Mouse (Mus musculus): Measurements from ENCODE around the gene Traf5. TPM values are rescaled to one million over a fixed set of nuclear protein-coding genes. Genes with fewer than 3 reads are reported as not detected.
A peak's percentile ranks its signal among the peaks of the same experiment; 100 is the strongest.

Traf5 gene
- polyA plus RNA-seq, 1 experiment from 2014 or later, result 4.4 TPM

DNA sequence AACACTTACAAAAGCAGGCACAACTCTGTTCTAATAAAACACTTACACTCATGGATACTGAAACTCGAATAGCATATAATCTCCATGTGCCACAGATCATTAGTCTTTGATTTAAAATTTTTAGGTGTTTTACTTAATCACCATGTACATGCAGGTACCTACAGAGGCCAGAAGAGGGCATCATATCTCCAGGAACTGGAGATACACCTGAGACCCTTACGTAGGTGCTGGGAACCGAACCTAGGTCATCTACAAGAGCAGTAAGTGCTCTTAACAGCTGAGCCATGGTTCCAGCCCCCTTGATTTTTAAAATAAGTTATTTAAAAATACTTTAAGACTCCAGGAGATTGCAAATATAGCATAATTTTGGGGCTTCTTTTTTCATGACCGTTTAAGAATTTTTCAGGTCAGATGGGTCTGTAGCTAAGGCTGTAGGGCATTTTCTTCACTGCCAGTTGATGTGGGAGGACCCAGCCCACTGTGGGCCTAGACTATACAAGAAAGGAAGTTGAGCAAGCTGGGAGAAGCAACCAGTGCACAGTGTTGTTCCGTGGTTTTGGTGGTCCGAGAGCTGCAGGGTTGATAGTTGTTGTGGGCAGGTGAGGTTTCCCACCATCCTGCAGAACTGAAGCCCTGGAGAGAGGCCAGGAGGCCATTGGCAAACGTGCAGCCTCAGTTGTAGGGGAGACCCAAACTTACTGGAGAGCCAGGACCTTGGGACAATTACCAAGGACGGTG lies 29.0 kb downstream of the Traf5 start:
- Histone ChIP-seq H3K27ac (ENCODE audit: low read depth, low read length) (no peak overlapping the region), H3K27me3 (ENCODE audit: control insufficient read depth, insufficient read depth, low read length) (no peaks in the 10 kb centered on the region), H3K4me2 (ENCODE audit: low read depth, low read length, severe bottlenecking) (no peak overlapping the region), H3K9ac (ENCODE audit: low read length) (no peak overlapping the region), H3K9me3 (ENCODE audit: control insufficient read depth, low read length) (no peaks in the 10 kb centered on the region), H3K36me3 (ENCODE audit: control insufficient read depth, insufficient read depth, low read length) (no peaks in the 10 kb centered on the region), H3K4me1 (replicated peaks; ENCODE audit: control insufficient read depth, insufficient read depth, low read length) (no peaks in the 10 kb centered on the region), H3K4me3 (ENCODE audit: low read depth, low read length) (no peak overlapping the region)
- WGBS, result 93% methylated on average over 8 of the region's 8 CpGs
- peak; percentile 33 for DNase-seq (ENCODE audit: low spot score)
- no peak for ATAC-seq (replicated peaks; ENCODE audit: low FRiP score)

DNA sequence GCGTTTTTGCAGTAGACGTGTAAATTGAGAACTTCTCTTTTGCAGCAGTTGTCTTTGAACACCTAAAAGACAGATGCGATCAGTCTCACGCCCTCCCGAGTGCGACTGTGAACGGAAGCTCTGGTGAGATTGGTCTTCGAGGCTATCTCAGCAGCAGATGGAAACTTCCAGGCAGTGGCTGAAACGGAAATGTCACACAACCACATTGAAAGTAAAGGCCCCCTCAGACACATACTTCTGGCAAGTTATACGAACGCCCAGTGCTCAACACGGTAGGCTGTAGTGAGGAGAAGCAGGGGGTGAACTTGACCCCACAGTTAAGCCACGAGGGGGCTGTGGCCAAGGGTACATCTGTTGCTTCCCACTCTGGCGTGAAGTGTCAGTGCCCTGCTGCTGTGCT lies 29.7 kb downstream of the Traf5 start:
- no peak overlapping the region for H3K4me3 ChIP-seq (ENCODE audit: low read depth, low read length)
- no peaks in the 10 kb centered on the region for H3K9me3 ChIP-seq (ENCODE audit: control insufficient read depth, low read length)
- H3K9ac ChIP-seq (ENCODE audit: low read length), result no peak overlapping the region
- no peak overlapping the region for H3K27ac ChIP-seq (ENCODE audit: low read depth, low read length)
- H3K36me3 ChIP-seq (ENCODE audit: control insufficient read depth, insufficient read depth, low read length), result no peaks in the 10 kb centered on the region
- no peak for ATAC-seq (replicated peaks; ENCODE audit: low FRiP score)
- peak; percentile 30 for DNase-seq (ENCODE audit: low spot score)
- H3K4me1 ChIP-seq (replicated peaks; ENCODE audit: control insufficient read depth, insufficient read depth, low read length), result no peaks in the 10 kb centered on the region
- WGBS, result 93% methylated on average over 14 of the region's 14 CpGs
- H3K4me2 ChIP-seq (ENCODE audit: low read depth, low read length, severe bottlenecking), result no peak overlapping the region
- no peaks in the 10 kb centered on the region for H3K27me3 ChIP-seq (ENCODE audit: control insufficient read depth, insufficient read depth, low read length)

DNA sequence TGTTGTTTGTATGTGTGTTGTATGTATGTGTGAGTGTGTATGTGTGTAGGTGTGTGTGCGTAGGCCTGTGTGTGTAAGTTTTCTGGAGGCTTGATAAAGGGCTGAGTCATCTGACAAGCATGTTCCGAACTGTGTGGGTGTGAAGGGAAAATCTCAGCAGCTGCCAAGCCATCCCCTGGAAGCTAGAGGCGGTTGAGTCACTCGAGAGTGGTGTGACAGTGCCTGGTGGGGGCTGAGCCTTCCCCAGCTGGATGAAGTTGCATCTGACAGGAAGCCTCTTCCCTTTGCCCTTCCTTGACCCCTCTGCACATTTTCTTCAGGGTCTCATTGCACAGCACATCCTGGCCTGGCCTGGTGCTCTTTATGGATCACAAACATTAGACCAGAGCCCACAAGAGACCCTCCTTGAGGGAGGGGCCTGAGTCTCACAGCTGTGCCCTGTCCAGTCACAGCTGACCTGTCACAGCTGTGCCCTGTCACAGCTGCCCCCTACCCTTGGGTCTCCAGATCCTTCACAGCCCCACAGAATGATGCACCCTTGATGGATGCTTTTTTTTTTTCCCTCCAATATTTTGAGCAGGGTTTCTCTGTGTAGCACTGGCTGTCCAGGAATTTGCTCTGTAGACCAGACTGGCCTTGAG lies 30.6 kb downstream of the Traf5 start:
- no peaks in the 10 kb centered on the region for H3K27me3 ChIP-seq (ENCODE audit: control insufficient read depth, insufficient read depth, low read length)
- H3K9me3 ChIP-seq (ENCODE audit: control insufficient read depth, low read length), result no peaks in the 10 kb centered on the region
- ATAC-seq (replicated peaks; ENCODE audit: low FRiP score) (no peak), DNase-seq (ENCODE audit: low spot score) (peak; percentile 44)
- WGBS, result 80% methylated on average over 4 of the region's 4 CpGs
- no peaks in the 10 kb centered on the region for H3K36me3 ChIP-seq (ENCODE audit: control insufficient read depth, insufficient read depth, low read length)
- no peak overlapping the region for H3K4me3 ChIP-seq (ENCODE audit: low read depth, low read length)
- no peak overlapping the region for H3K27ac ChIP-seq (ENCODE audit: low read depth, low read length)
- no peak overlapping the region for H3K9ac ChIP-seq (ENCODE audit: low read length)
- no peaks in the 10 kb centered on the region for H3K4me1 ChIP-seq (replicated peaks; ENCODE audit: control insufficient read depth, insufficient read depth, low read length)
- no peak overlapping the region for H3K4me2 ChIP-seq (ENCODE audit: low read depth, low read length, severe bottlenecking)

DNA sequence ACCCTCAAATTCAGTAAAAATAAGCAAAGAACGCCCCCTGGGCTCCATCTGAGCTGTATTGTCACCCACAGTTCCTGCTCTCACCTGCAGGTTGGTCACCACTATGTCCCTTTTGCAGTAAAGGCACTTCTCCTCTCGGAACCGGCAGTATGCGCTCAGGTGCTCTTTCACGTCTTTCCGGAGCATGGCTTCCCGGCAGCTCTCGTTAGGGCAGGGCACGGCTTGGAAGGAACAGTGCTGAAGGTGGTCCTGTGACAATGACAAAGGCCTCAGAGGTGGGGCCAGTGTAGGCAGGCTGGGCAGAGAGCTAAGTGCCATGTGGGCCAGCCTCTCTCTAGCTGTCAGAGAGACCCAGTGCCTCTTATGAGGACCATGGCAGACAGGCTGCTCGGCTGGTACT lies 33.4 kb downstream of the Traf5 start:
- H3K4me1 ChIP-seq (replicated peaks; ENCODE audit: control insufficient read depth, insufficient read depth, low read length), result no peaks in the 10 kb centered on the region
- no peaks in the 10 kb centered on the region for H3K27me3 ChIP-seq (ENCODE audit: control insufficient read depth, insufficient read depth, low read length)
- H3K4me3 ChIP-seq (ENCODE audit: low read depth, low read length), result no peak overlapping the region
- H3K36me3 ChIP-seq (ENCODE audit: control insufficient read depth, insufficient read depth, low read length), result no peaks in the 10 kb centered on the region
- 79% methylated on average over 10 of the region's 10 CpGs for WGBS
- H3K27ac ChIP-seq (ENCODE audit: low read depth, low read length), result no peak overlapping the region
- peak; percentile 39 for DNase-seq (ENCODE audit: low spot score)
- no peak for ATAC-seq (replicated peaks; ENCODE audit: low FRiP score)
- no peak overlapping the region for H3K4me2 ChIP-seq (ENCODE audit: low read depth, low read length, severe bottlenecking)
- H3K9me3 ChIP-seq (ENCODE audit: control insufficient read depth, low read length), result no peaks in the 10 kb centered on the region
- H3K9ac ChIP-seq (ENCODE audit: low read length), result no peak overlapping the region

DNA sequence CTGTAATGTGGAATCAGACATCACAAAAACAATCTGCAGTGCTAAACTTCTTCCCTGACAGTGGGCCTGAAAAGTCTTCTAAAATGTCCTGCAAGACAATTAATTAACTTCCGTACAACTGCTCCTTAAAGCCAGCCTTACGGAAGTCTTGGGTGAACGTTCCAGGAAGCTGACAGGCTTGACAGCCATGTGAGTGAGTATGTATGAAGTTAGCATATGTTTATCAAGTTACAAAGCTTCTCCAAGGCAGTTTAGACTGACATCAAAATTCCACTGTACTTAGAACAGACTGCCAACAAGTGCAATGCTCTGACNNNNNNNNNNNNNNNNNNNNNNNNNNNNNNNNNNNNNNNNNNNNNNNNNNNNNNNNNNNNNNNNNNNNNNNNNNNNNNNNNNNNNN lies 38.6 kb downstream of the Traf5 start:
- Histone ChIP-seq H3K4me3 (ENCODE audit: low read depth, low read length) (no peak overlapping the region), H3K36me3 (ENCODE audit: control insufficient read depth, insufficient read depth, low read length) (no peaks in the 10 kb centered on the region), H3K27me3 (ENCODE audit: control insufficient read depth, insufficient read depth, low read length) (no peaks in the 10 kb centered on the region), H3K4me1 (replicated peaks; ENCODE audit: control insufficient read depth, insufficient read depth, low read length) (no peaks in the 10 kb centered on the region), H3K27ac (ENCODE audit: low read depth, low read length) (no peak overlapping the region), H3K4me2 (ENCODE audit: low read depth, low read length, severe bottlenecking) (no peak overlapping the region), H3K9me3 (ENCODE audit: control insufficient read depth, low read length) (no peaks in the 10 kb centered on the region), H3K9ac (ENCODE audit: low read length) (no peak overlapping the region)
- 84% methylated on average over 3 of the region's 3 CpGs for WGBS
- no peak for ATAC-seq (replicated peaks; ENCODE audit: low FRiP score)
- DNase-seq (ENCODE audit: low spot score), result peak; percentile 30

DNA sequence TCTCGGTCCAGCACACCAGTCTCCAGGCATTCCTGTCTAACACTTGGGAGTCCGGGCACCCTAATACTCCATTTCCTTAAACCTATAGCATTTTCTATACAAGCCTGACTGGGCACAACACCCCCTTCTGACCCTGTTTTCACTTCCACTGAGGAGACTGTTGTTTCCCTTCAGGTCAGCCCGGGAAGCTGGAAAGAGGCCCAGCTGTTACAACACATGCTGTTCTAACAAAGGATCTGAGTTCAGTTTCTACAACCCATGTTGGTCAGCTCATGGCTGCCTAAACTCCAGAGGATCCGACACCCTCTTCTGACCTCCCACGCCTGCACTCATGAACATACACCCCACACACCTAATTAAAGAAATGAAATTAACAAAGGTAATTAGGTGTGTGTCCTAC lies 39.4 kb downstream of the Traf5 start:
- DNase-seq (ENCODE audit: low spot score) (peak; percentile 23), ATAC-seq (replicated peaks; ENCODE audit: low FRiP score) (no peak)
- H3K27ac ChIP-seq (ENCODE audit: low read depth, low read length), result no peak overlapping the region
- 89% methylated on average over 5 of the region's 5 CpGs for WGBS
- no peaks in the 10 kb centered on the region for H3K27me3 ChIP-seq (ENCODE audit: control insufficient read depth, insufficient read depth, low read length)
- H3K4me1 ChIP-seq (replicated peaks; ENCODE audit: control insufficient read depth, insufficient read depth, low read length), result no peaks in the 10 kb centered on the region
- no peak overlapping the region for H3K4me3 ChIP-seq (ENCODE audit: low read depth, low read length)
- H3K9me3 ChIP-seq (ENCODE audit: control insufficient read depth, low read length), result no peaks in the 10 kb centered on the region
- no peaks in the 10 kb centered on the region for H3K36me3 ChIP-seq (ENCODE audit: control insufficient read depth, insufficient read depth, low read length)
- no peak overlapping the region for H3K4me2 ChIP-seq (ENCODE audit: low read depth, low read length, severe bottlenecking)
- H3K9ac ChIP-seq (ENCODE audit: low read length), result no peak overlapping the region

DNA sequence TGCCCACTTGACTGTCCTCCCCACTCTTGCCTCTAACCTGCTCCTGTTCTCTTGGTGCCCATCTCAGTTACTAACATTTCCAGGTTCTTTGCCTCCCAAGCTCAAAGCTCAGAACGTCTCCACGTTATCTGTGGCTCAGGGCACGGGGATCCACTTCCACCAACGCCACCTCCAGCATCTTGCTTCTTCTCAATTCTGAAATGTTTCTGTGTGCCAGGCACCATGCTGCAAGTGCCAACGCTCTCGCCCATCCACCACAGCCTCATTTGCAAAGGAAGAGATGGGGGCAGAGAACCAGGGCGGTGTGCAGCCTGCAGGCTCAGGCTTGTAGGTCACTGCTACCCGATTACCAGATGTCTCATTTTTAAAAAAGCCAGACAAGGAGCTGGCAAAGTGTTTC lies 39.9 kb downstream of the Traf5 start:
- WGBS, result 92% methylated on average over 8 of the region's 8 CpGs
- Histone ChIP-seq H3K36me3 (ENCODE audit: control insufficient read depth, insufficient read depth, low read length) (no peaks in the 10 kb centered on the region), H3K4me1 (replicated peaks; ENCODE audit: control insufficient read depth, insufficient read depth, low read length) (no peaks in the 10 kb centered on the region), H3K9me3 (ENCODE audit: control insufficient read depth, low read length) (no peaks in the 10 kb centered on the region), H3K4me3 (ENCODE audit: low read depth, low read length) (no peak overlapping the region), H3K9ac (ENCODE audit: low read length) (no peak overlapping the region), H3K27me3 (ENCODE audit: control insufficient read depth, insufficient read depth, low read length) (no peaks in the 10 kb centered on the region), H3K4me2 (ENCODE audit: low read depth, low read length, severe bottlenecking) (no peak overlapping the region), H3K27ac (ENCODE audit: low read depth, low read length) (no peak overlapping the region)
- DNase-seq (ENCODE audit: low spot score) (no peak), ATAC-seq (replicated peaks; ENCODE audit: low FRiP score) (no peak)

DNA sequence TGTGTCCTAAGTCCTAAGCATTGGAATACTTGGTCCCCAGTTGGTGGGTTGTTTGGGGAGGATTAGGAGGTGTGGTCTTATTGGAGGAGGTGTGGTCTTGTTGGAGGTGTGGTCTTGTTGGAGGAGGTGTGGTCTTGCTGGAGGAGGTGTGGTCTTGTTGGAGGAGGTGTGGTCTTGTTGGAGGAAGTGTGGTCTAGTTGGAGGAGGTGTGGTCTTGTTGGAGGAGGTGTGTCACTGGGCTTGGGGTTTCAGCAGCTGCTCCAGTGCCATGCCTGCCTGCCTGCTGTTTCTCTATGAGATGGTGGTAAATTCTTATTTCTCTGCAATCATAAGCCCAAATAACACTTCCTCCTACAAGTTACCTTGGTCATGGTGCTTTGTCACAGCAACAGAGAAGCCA lies 93.3 kb downstream of the Traf5 start:
- no peak overlapping the region for H3K27ac ChIP-seq (ENCODE audit: low read depth, low read length)
- ATAC-seq (replicated peaks; ENCODE audit: low FRiP score) (no peak), DNase-seq (ENCODE audit: low spot score) (peak; percentile 43)
- no peaks in the 10 kb centered on the region for H3K27me3 ChIP-seq (ENCODE audit: control insufficient read depth, insufficient read depth, low read length)
- no peak overlapping the region for H3K4me2 ChIP-seq (ENCODE audit: low read depth, low read length, severe bottlenecking)
- no peaks in the 10 kb centered on the region for H3K9me3 ChIP-seq (ENCODE audit: control insufficient read depth, low read length)
- H3K9ac ChIP-seq (ENCODE audit: low read length), result no peak overlapping the region
- no peak overlapping the region for H3K4me3 ChIP-seq (ENCODE audit: low read depth, low read length)
- no peaks in the 10 kb centered on the region for H3K36me3 ChIP-seq (ENCODE audit: control insufficient read depth, insufficient read depth, low read length)
- H3K4me1 ChIP-seq (replicated peaks; ENCODE audit: control insufficient read depth, insufficient read depth, low read length), result no peaks in the 10 kb centered on the region

DNA sequence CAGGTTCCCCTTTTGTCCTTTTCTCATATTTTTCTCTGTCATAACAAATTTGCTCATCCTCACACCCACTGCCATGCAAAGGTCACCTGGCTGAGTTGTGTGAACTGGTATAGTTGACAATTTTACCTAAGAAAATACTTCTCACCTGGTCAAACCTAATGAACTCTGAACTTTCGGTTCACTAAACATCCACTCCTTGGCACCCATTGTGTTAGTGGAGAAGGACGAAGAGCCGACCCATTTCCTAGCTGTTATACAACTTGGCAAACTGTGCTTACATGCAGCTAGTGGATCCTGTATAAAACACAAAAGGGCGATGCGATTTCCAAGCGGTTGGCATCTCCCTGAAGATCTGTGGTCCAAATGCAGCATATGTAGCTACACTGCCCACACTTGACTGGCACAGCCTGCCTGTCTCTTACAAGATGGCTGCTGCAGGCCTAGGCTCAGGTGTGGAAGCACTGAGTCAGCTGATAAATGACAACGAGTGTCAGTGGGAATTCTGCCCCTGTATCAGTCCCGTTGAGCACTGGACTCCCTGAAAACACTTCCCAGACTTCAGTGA lies 95.7 kb downstream of the Traf5 start:
- Histone ChIP-seq H3K36me3 (ENCODE audit: control insufficient read depth, insufficient read depth, low read length) (no peaks in the 10 kb centered on the region), H3K9ac (ENCODE audit: low read length) (no peak overlapping the region), H3K27ac (ENCODE audit: low read depth, low read length) (no peak overlapping the region), H3K9me3 (ENCODE audit: control insufficient read depth, low read length) (no peaks in the 10 kb centered on the region), H3K4me3 (ENCODE audit: low read depth, low read length) (no peak overlapping the region), H3K4me2 (ENCODE audit: low read depth, low read length, severe bottlenecking) (no peak overlapping the region), H3K27me3 (ENCODE audit: control insufficient read depth, insufficient read depth, low read length) (no peaks in the 10 kb centered on the region), H3K4me1 (replicated peaks; ENCODE audit: control insufficient read depth, insufficient read depth, low read length) (no peaks in the 10 kb centered on the region)
- DNase-seq (ENCODE audit: low spot score) (no peak), ATAC-seq (replicated peaks; ENCODE audit: low FRiP score) (no peak)
- WGBS, result 92% methylated on average over 8 of the region's 8 CpGs

Data from forebrain, embryonic 11.5 days (tissue).